Mouse (Mus musculus) kidney, embryonic 15.5 days (tissue): ENCODE results near the gene Vps50. TPM values are rescaled to one million over a fixed set of nuclear protein-coding genes. Genes with fewer than 3 reads are reported as not detected.
"Not testable (repeated sequence)": the region's sequence is repeated elsewhere in the genome, so short reads cannot be mapped to it uniquely, and the experiment has no call there.

ENCODE experiments used
- ATAC-seq: fragments of 200-750 bp; cut with Nextera tagmentation; replicated peaks from 2 replicates; pipeline ENCODE4 v1.8.0; 2017; ENCODE audit warnings: moderate TSS enrichment; ENCODE audit not compliant: low FRiP score
- H3K27ac ChIP-seq: fragments of 300-500 bp; sonication (generic); 2 replicates; pipeline ENCODE4 v1.5.1; 2015; ENCODE audit warnings: mild to moderate bottlenecking, inconsistent platforms
- H3K27me3 ChIP-seq: fragments of 300-500 bp; sonication (generic); 2 replicates; pipeline ENCODE4 v1.6.1; 2015; ENCODE audit warnings: inconsistent platforms
- H3K36me3 ChIP-seq: fragments of 300-500 bp; sonication (generic); 2 replicates; pipeline ENCODE4 v1.6.1; 2015; ENCODE audit warnings: inconsistent platforms
- H3K4me1 ChIP-seq: fragments of 300-500 bp; sonication (generic); 2 replicates; pipeline ENCODE4 v1.6.1; 2015; ENCODE audit warnings: inconsistent platforms
- H3K4me2 ChIP-seq: fragments of 300-500 bp; sonication (generic); 2 replicates; pipeline ENCODE4 v1.6.1; 2015; ENCODE audit warnings: moderate library complexity, mild to moderate bottlenecking, inconsistent platforms
- H3K4me3 ChIP-seq: fragments of 300-500 bp; sonication (generic); replicated peaks from 2 replicates; pipeline ENCODE4 v1.5.1; 2015; ENCODE audit warnings: mild to moderate bottlenecking, inconsistent platforms
- H3K9ac ChIP-seq: fragments of 300-500 bp; sonication (generic); 2 replicates; pipeline ENCODE4 v1.6.1; 2015; ENCODE audit warnings: mild to moderate bottlenecking, inconsistent platforms
- H3K9me3 ChIP-seq: fragments of 300-500 bp; sonication (generic); replicated peaks from 2 replicates; pipeline ENCODE4 v1.6.1; 2016; ENCODE audit warnings: inconsistent platforms
- WGBS: fragments of 180-500 bp; shearing (Covaris S2); methylation state at CpG from one replicate; pipeline ENCODE4 v1.1.7; 2015; ENCODE audit warnings: mixed read lengths; 5-methylcytosine and 5-hydroxymethylcytosine counted together
- polyA plus RNA-seq: library from polyadenylated mRNA; unstranded; fragments of >200 nt; fragmentation: Nextera tagmentation; extraction: Ambion mirVana; gene quantifications from 2 replicates; pipeline ENCODE4 v1.2.1, GENCODE M21; 2015

Gene Vps50
- polyA plus RNA-seq, 1 experiment from 2014 or later, result 31.8 TPM

DNA sequence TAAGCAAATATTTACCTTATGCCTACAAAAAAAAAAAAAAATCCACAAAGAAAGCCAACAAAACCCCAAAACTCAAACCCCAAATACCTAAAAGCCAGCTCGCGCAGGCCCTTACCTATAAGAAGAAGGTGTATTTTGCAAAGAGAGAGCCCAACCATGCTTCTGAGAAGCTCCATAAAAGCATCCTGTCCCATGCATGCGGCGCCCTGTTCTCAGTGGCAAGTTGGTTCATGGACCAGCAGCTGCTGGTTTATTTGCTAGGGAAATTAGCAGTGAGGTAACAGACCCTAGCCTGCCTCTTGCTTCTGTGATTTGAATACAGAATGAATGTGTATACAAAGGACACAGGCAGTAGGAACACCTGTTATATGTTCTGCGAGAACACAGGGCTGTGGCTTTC, 3.9 kb upstream of the Vps50 start:
- no peak for ATAC-seq

DNA sequence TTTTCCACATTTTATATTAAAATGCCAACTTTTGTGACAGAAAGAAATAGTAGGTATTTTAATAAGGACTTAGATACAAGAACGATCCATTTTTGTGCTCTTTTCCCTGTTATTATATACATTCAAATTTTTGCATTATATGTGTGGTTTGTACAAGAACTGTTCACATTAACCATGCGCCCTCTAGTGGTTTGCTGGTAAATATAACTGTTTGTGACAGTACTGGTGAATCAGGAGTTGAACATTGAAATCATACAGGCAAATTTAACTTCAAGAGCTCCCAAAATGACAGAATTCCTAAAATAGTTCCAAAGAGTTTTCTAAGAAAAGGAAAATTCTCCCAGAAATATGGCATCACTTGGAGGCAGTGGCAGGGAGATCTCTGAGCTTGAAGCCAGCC, 2.0 kb upstream of the Vps50 start:
- no peaks in the 10 kb centered on the region for H3K36me3 ChIP-seq
- peaks cover 7% of the 10 kb centered on the region; the same call in 1 of the 2 replicates for H3K27me3 ChIP-seq
- H3K9ac ChIP-seq, result no peak overlapping the region
- 0 out of 2 replicates have a peak, but pooled peaks cover 11% of the 10 kb centered on the region for H3K4me1 ChIP-seq
- WGBS, result 3% methylated on average over 2 of the region's 2 CpGs
- H3K4me2 ChIP-seq, result no peak overlapping the region
- H3K9me3 ChIP-seq, result no peaks in the 10 kb centered on the region
- no peak for ATAC-seq
- H3K4me3 ChIP-seq, result no peak overlapping the region
- H3K27ac ChIP-seq, result no peak overlapping the region

More for the DNA sequence above, 3.9 kb upstream of the Vps50 start:
- Histone ChIP-seq H3K27ac (no peak overlapping the region), H3K36me3 (no peaks in the 10 kb centered on the region), H3K9ac (no peak overlapping the region), H3K4me3 (no peak overlapping the region), H3K4me1 (0 out of 2 replicates have a peak, but pooled peaks cover 6% of the 10 kb centered on the region), H3K9me3 (no peaks in the 10 kb centered on the region), H3K4me2 (no peak overlapping the region), H3K27me3 (peaks cover 13% of the 10 kb centered on the region; the same call in 1 of the 2 replicates)
- WGBS, result 80% methylated on average over 5 of the region's 5 CpGs

GRCm38 (mm10) chr6:3500286-3500685, 2.1 kb downstream of the Vps50 start:
- WGBS, result 88% methylated on average over 3 of the region's 3 CpGs

DNA sequence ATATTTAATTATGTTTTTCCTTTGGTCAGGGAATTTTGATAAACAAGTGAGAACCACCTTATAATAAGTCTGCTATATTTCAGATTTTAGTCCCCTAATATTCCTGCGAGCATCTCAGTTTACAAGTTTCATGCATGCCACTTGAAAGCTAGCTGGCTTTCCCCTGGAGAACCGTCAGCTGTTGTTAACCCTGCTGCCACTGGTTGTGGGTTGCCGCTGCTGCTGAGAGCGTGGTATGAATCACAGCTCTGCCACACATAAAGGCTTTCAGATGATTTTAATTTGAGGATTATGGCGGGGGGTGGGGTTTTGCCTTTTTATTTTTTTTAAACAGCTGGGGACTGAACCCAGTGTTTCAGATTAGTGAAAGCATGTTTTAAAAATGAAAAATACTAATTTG, 7.1 kb downstream of the Vps50 start:
- Histone ChIP-seq H3K27me3 (no peaks in the 10 kb centered on the region), H3K9ac (no peak overlapping the region), H3K4me1 (no peaks in the 10 kb centered on the region), H3K27ac (no peak overlapping the region), H3K4me2 (no peak overlapping the region), H3K9me3 (no peaks in the 10 kb centered on the region), H3K36me3 (0 out of 2 replicates have a peak, but pooled peaks cover 4% of the 10 kb centered on the region), H3K4me3 (no peak overlapping the region)
- no peak for ATAC-seq
- 83% methylated on average over 5 of the region's 5 CpGs for WGBS

More at GRCm38 (mm10) chr6:3500286-3500685, 2.1 kb downstream of the Vps50 start:
- Histone ChIP-seq H3K9ac (no peak overlapping the region), H3K4me3 (no peak overlapping the region), H3K4me1 (0 out of 2 replicates have a peak, but pooled peaks cover 11% of the 10 kb centered on the region), H3K27me3 (no peaks in the 10 kb centered on the region), H3K4me2 (no peak overlapping the region), H3K36me3 (no peaks in the 10 kb centered on the region), H3K9me3 (no peaks in the 10 kb centered on the region), H3K27ac (no peak overlapping the region)
- ATAC-seq, result no peak

GRCm38 (mm10) chr6:3507078-3507477, 8.9 kb downstream of the Vps50 start:
- WGBS, result 80% methylated on average over 4 of the region's 4 CpGs
- H3K36me3 ChIP-seq, result 0 out of 2 replicates have a peak, but pooled peaks cover 4% of the 10 kb centered on the region
- H3K27ac ChIP-seq, result no peak overlapping the region
- no peaks in the 10 kb centered on the region for H3K27me3 ChIP-seq
- no peak overlapping the region for H3K9ac ChIP-seq
- H3K4me3 ChIP-seq, result no peak overlapping the region
- no peaks in the 10 kb centered on the region for H3K9me3 ChIP-seq
- no peak overlapping the region for H3K4me2 ChIP-seq
- no peak for ATAC-seq
- H3K4me1 ChIP-seq, result no peaks in the 10 kb centered on the region

- 97% methylated on average over 2 of the region's 2 CpGs for WGBS
- not testable (repeated sequence) for H3K36me3 ChIP-seq, H3K9ac ChIP-seq, H3K4me2 ChIP-seq, H3K27ac ChIP-seq, H3K27me3 ChIP-seq, H3K4me1 ChIP-seq, ATAC-seq, H3K4me3 ChIP-seq, H3K9me3 ChIP-seq
Observed at GRCm38 (mm10) chr6:3508151-3508550, 10.0 kb downstream of the Vps50 start.

DNA sequence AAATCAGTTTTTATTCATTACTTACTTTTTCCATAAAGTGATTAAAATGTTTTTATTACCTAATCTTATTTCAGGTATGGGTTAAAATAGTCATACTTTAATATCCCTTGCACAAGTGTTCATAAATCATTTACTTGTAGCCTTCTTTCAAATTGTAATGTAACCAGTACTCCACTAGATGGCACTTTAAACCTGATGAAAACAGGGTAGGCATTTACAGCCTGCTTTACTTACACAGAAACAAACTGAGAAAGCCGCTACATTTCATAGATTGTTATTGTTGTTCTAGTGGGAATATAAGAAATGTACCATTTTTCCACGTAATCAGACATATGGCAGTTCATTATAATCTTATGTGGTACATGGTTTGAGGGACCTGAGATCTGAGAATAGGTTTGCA, 11.6 kb downstream of the Vps50 start:
- ATAC-seq, result no peak; the same call in 1 of the 2 replicates
- 17% methylated on average over 2 of the region's 2 CpGs for WGBS
- no peak overlapping the region for H3K4me2 ChIP-seq

DNA sequence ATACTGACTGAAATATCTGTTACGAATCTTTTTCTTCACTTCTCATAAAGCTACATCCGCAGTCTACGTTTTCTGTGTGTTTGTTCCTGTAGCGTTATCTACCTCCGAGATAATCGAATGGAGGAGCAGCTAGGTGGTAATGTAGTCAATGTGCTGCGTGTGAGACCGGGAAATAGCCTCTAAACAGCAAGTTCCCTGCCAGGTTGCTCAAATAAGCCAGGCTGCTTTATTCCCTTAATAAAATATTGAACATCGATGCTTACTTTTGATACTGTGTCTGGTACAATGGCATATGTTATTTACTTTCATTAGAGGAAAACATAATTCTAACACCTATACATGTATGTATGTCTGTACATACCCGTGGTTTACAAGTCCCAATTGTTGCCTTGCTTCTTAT, 12.9 kb downstream of the Vps50 start:
- no peak overlapping the region for H3K27ac ChIP-seq
- no peaks in the 10 kb centered on the region for H3K27me3 ChIP-seq
- H3K4me2 ChIP-seq, result no peak overlapping the region
- no peak for ATAC-seq
- no peaks in the 10 kb centered on the region for H3K9me3 ChIP-seq
- 89% methylated on average over 10 of the region's 10 CpGs for WGBS
- H3K4me3 ChIP-seq, result no peak overlapping the region
- no peaks in the 10 kb centered on the region for H3K4me1 ChIP-seq
- no peak overlapping the region for H3K9ac ChIP-seq
- H3K36me3 ChIP-seq, result 0 out of 2 replicates have a peak, but pooled peaks cover 3% of the 10 kb centered on the region

More for the DNA sequence above, 11.6 kb downstream of the Vps50 start:
- Histone ChIP-seq H3K27me3 (no peaks in the 10 kb centered on the region), H3K4me3 (no peak overlapping the region), H3K9me3 (no peaks in the 10 kb centered on the region), H3K4me1 (no peaks in the 10 kb centered on the region), H3K36me3 (0 out of 2 replicates have a peak, but pooled peaks cover 4% of the 10 kb centered on the region), H3K9ac (no peak overlapping the region), H3K27ac (no peak overlapping the region)

- no peak for ATAC-seq
- Histone ChIP-seq H3K27ac (no peak overlapping the region), H3K27me3 (no peaks in the 10 kb centered on the region), H3K4me1 (no peaks in the 10 kb centered on the region), H3K9ac (no peak overlapping the region), H3K36me3 (no peaks in the 10 kb centered on the region), H3K9me3 (no peaks in the 10 kb centered on the region), H3K4me3 (no peak overlapping the region), H3K4me2 (no peak overlapping the region)
- WGBS, result 67% methylated on average over 11 of the region's 11 CpGs
Observed at GRCm38 (mm10) chr6:3511612-3512011, 13.4 kb downstream of the Vps50 start.

DNA sequence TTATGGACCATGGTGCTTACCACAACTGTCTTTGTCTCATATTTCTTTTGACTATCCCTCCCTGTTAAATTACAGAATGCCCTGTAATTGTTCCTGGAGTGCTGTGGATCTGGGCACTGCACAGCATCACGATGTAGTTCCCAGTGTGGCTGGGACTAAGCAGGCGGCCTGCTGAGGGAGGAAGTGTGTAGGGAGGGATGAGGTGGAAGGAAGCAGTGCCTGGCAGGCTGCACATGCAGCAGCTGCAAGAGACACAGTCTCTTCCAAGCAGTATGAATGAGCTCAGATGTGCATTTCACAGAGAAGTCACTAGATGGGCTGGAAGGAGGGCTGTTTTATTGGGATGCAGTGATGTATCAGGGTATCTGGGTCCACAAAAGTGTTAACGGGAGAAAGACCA, 14.4 kb downstream of the Vps50 start:
- H3K4me3 ChIP-seq, result no peak overlapping the region
- 65% methylated on average over 3 of the region's 3 CpGs for WGBS
- H3K9me3 ChIP-seq, result no peaks in the 10 kb centered on the region
- no peak overlapping the region for H3K4me2 ChIP-seq
- no peak overlapping the region for H3K9ac ChIP-seq
- H3K27ac ChIP-seq, result no peak overlapping the region
- no peaks in the 10 kb centered on the region for H3K27me3 ChIP-seq
- H3K36me3 ChIP-seq, result peaks cover 3% of the 10 kb centered on the region; the same call in 1 of the 2 replicates
- no peaks in the 10 kb centered on the region for H3K4me1 ChIP-seq
- ATAC-seq, result no peak

DNA sequence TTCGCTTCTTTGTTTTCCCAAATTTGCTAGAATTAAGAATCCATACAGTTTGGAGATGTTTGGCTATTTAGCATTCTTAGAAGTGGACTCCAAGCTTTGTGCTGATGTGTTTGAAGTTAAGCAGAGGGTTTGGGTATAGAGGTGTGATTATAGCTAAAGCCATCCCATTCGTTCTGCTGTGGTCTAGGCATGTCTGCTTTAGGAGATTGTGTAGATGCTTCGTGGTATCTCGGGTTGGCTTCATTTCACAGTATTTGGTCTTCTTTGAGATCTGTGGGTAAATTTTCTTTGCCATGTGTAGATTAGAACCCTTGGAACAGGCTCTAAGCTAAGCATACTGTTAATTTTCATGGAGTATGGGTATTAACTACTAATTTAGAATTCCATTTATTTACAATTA, 30.0 kb downstream of the Vps50 start:
- Histone ChIP-seq H3K4me2 (no peak overlapping the region), H3K36me3 (0 out of 2 replicates have a peak, but pooled peaks cover 8% of the 10 kb centered on the region), H3K27ac (no peak overlapping the region), H3K9me3 (no peaks in the 10 kb centered on the region), H3K27me3 (no peaks in the 10 kb centered on the region), H3K4me1 (no peaks in the 10 kb centered on the region), H3K9ac (no peak overlapping the region), H3K4me3 (no peak overlapping the region)
- no peak for ATAC-seq
- WGBS, result 93% methylated on average over 4 of the region's 4 CpGs

GRCm38 (mm10) chr6:3531445-3531844, 33.3 kb downstream of the Vps50 start:
- H3K27me3 ChIP-seq, result no peaks in the 10 kb centered on the region
- no peak overlapping the region for H3K4me2 ChIP-seq
- H3K36me3 ChIP-seq, result peaks cover 5% of the 10 kb centered on the region; the same call in 1 of the 2 replicates
- no peak for ATAC-seq
- no peak overlapping the region for H3K4me3 ChIP-seq
- H3K27ac ChIP-seq, result no peak overlapping the region
- H3K4me1 ChIP-seq, result no peaks in the 10 kb centered on the region
- 86% methylated on average over 5 of the region's 5 CpGs for WGBS
- H3K9me3 ChIP-seq, result no peaks in the 10 kb centered on the region
- no peak overlapping the region for H3K9ac ChIP-seq

DNA sequence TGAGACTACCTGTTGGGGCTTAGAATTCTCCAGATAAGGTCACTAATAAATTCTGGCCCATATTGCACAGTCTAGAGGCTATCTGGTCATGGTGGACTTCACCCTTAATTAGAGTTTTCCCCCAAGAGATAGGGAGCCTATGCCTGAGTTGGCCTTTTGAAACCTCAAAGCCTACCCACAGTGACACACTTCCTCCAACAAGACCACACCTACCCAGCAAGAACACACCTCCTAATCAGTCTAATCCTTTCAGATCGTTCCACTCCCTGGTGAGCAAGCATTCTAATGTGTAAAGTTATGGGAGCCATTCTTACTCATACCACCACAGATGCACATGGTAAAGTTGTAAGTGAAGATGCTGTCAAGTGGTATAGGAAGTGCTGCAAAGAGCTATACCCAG, 37.9 kb downstream of the Vps50 start:
- no peak overlapping the region for H3K27ac ChIP-seq
- no peak overlapping the region for H3K4me3 ChIP-seq
- no peaks in the 10 kb centered on the region for H3K27me3 ChIP-seq
- no peak overlapping the region for H3K4me2 ChIP-seq
- no peak for ATAC-seq
- H3K36me3 ChIP-seq, result peaks cover 8% of the 10 kb centered on the region; the same call in 1 of the 2 replicates
- H3K9ac ChIP-seq, result no peak overlapping the region
- WGBS, result 83% methylated on average over 1 of the region's 1 CpGs
- H3K9me3 ChIP-seq, result no peaks in the 10 kb centered on the region
- H3K4me1 ChIP-seq, result no peaks in the 10 kb centered on the region
